Mouse (Mus musculus) brown adipose tissue, adult 24 weeks (tissue): ENCODE results near the gene Dnm1. TPM values are rescaled to one million over a fixed set of nuclear protein-coding genes. Genes with fewer than 3 reads are reported as not detected.

Source experiments
- H3K27ac ChIP-seq: fragments of 200-500 bp; replicated peaks from 2 replicates; pipeline ENCODE4 v1.5.1; 2012; ENCODE audit warnings: low read depth, mild to moderate bottlenecking, low read length
- H3K4me1 ChIP-seq: fragments of 200-500 bp; 2 replicates; pipeline ENCODE4 v1.6.1; 2012; ENCODE audit warnings: low read length, mixed read lengths; ENCODE audit not compliant: control insufficient read depth, insufficient read depth, insufficient read length
- H3K4me3 ChIP-seq: fragments of 200-500 bp; 2 replicates; pipeline ENCODE4 v1.5.1; 2012; ENCODE audit warnings: low read depth, mild to moderate bottlenecking, low read length, moderate library complexity; ENCODE audit not compliant: insufficient read depth
- polyA plus RNA-seq: library from polyadenylated mRNA; stranded (reverse); fragments of >200 nt; gene quantifications from 2 replicates; pipeline ENCODE4 v1.2.4, GENCODE M21; 2012; ENCODE audit not compliant: missing spikeins, insufficient read depth, insufficient read length

The Dnm1 gene
- polyA plus RNA-seq, 1 experiment, result 7.4 TPM

GRCm38 (mm10) chr2:32258887-32259533 is 94.1 kb downstream of the Dnm1 start:
- Histone ChIP-seq H3K4me1 (peaks cover 5% of the 10 kb centered on the region), H3K27ac (peak overlapping the region; percentile 92), H3K4me3 (peak overlapping the region; percentile 96)

Other genes with a start within 250 kb of the Dnm1 start
- gene Prrc2b, start 202.3 kb downstream of the Dnm1 start, polyA plus RNA-seq, result 14.6 and 15.1 TPM in 2 replicates
- gene Pomt1, start 116.7 kb downstream of the Dnm1 start, polyA plus RNA-seq, result 23.7 and 25.1 TPM in 2 replicates
- gene Uck1, start 93.2 kb downstream of the Dnm1 start, polyA plus RNA-seq, result 292 and 332 TPM in 2 replicates
- 51.9 and 57.6 TPM in 2 replicates for gene Golga2, start 66.0 kb downstream of the Dnm1 start, polyA plus RNA-seq
- 679 and 786 TPM in 2 replicates for gene Swi5, start 65.3 kb downstream of the Dnm1 start, polyA plus RNA-seq
- gene Ciz1, start 1.0 kb downstream of the Dnm1 start, polyA plus RNA-seq, result 18.7 and 22.4 TPM in 2 replicates
- 296 and 402 TPM in 2 replicates for gene 1110008P14Rik, start 28.6 kb upstream of the Dnm1 start, polyA plus RNA-seq
- gene Lcn2, start 34.9 kb upstream of the Dnm1 start, polyA plus RNA-seq, result 2.7 TPM in 1 of 2 replicates, not detected in the other
- gene Ptges2, start 42.6 kb upstream of the Dnm1 start, polyA plus RNA-seq, result 87.7 and 101 TPM in 2 replicates
- 1.8 and 2.1 TPM in 2 replicates for gene Naif1, start 97.1 kb upstream of the Dnm1 start, polyA plus RNA-seq
- gene Slc25a25, start 98.1 kb upstream of the Dnm1 start, polyA plus RNA-seq, result 9.2 and 11.0 TPM in 2 replicates
- 6.3 and 15.4 TPM in 2 replicates for gene Fam102a, start 182.0 kb upstream of the Dnm1 start, polyA plus RNA-seq
- gene Dpm2, start 217.5 kb upstream of the Dnm1 start, polyA plus RNA-seq, result 31.2 and 37.5 TPM in 2 replicates
- gene Pip5kl1, start 221.5 kb upstream of the Dnm1 start, polyA plus RNA-seq, result not detected in 2 replicates
- not detected in 2 replicates for gene 9430097D07Rik, start 222.3 kb upstream of the Dnm1 start, polyA plus RNA-seq
- gene St6galnac4, start 233.8 kb upstream of the Dnm1 start, polyA plus RNA-seq, result 2.4 and 3.0 TPM in 2 replicates
- 79.5 and 87.3 TPM in 2 replicates for gene St6galnac6, start 246.4 kb upstream of the Dnm1 start, polyA plus RNA-seq